Mouse (Mus musculus): ENCODE data around the gene 3110082J24Rik. TPM values are rescaled to one million over a fixed set of nuclear protein-coding genes. Genes with fewer than 3 reads are reported as not detected.

Gene 3110082J24Rik
- polyA plus RNA-seq, 1 experiment, result not detected

GRCm38 (mm10) chr5:30146526-30146925 is 40.6 kb upstream of the 3110082J24Rik start:
- 78% methylated on average over 6 of the region's 6 CpGs for WGBS

DNA sequence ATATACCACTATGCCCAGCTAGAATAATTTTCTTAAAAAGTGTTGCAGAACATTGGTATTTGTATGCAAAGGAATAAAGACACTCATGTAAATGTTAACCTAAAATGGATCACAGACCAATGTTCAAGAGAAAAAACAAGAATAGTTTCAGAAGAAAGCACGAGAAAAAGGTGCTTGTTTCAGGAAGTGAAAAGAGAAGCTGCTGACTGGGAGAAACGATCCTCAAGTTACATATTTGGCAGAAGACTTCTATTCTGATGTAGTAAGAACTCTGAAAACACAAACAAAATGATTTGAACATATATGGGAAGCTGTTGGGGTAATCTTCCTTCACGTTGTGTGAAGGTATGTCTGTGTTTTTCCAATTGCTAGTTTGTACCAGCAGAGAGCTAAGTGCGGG is 32.3 kb upstream of the 3110082J24Rik start:
- 82% methylated on average over 4 of the region's 4 CpGs for WGBS
- Histone ChIP-seq H3K4me1 (ENCODE audit: control insufficient read depth, insufficient read depth, low read length) (no peaks in the 10 kb centered on the region), H3K4me3 (replicated peaks; ENCODE audit: extremely low read depth, low read depth, low read length) (no peak overlapping the region)
- DNase-seq, result no peak
- no peak for TF ChIP-seq CTCF (IDR thresholded peaks at IDR 0.05; ENCODE audit: insufficient read depth, low read length)

More at GRCm38 (mm10) chr5:30146526-30146925, 40.6 kb upstream of the 3110082J24Rik start:
- no peak for DNase-seq
- Histone ChIP-seq H3K4me1 (ENCODE audit: control insufficient read depth, insufficient read depth, low read length) (no peaks in the 10 kb centered on the region), H3K4me3 (replicated peaks; ENCODE audit: extremely low read depth, low read depth, low read length) (no peak overlapping the region)
- TF ChIP-seq POLR2A (IDR thresholded peaks at IDR 0.05; ENCODE audit: borderline replicate concordance, extremely low read depth, low read depth, low read length) (no peak), CTCF (IDR thresholded peaks at IDR 0.05; ENCODE audit: insufficient read depth, low read length) (no peak)

GRCm38 (mm10) chr5:30137271-30137670 is 31.4 kb upstream of the 3110082J24Rik start:
- Histone ChIP-seq H3K4me1 (ENCODE audit: control insufficient read depth, insufficient read depth, low read length) (no peaks in the 10 kb centered on the region), H3K4me3 (replicated peaks; ENCODE audit: extremely low read depth, low read depth, low read length) (no peak overlapping the region)
- DNase-seq, result no peak
- no peak for TF ChIP-seq CTCF (IDR thresholded peaks at IDR 0.05; ENCODE audit: insufficient read depth, low read length)
- TF ChIP-seq POLR2A (IDR thresholded peaks at IDR 0.05; ENCODE audit: borderline replicate concordance, extremely low read depth, low read depth, low read length), result no peak
- 93% methylated on average over 9 of the region's 9 CpGs for WGBS

- TF ChIP-seq POLR2A (IDR thresholded peaks at IDR 0.05; ENCODE audit: borderline replicate concordance, extremely low read depth, low read depth, low read length), result no peak
- TF ChIP-seq CTCF (IDR thresholded peaks at IDR 0.05; ENCODE audit: insufficient read depth, low read length), result no peak
- 90% methylated on average over 11 of the region's 11 CpGs for WGBS
- no peaks in the 10 kb centered on the region for H3K4me1 ChIP-seq (ENCODE audit: control insufficient read depth, insufficient read depth, low read length)
These were observed 29.9 kb upstream of the 3110082J24Rik start for GRCm38 (mm10) chr5:30135711-30136231.

GRCm38 (mm10) chr5:30132173-30132572 is 26.3 kb upstream of the 3110082J24Rik start:
- Histone ChIP-seq H3K4me1 (ENCODE audit: control insufficient read depth, insufficient read depth, low read length) (no peaks in the 10 kb centered on the region), H3K4me3 (replicated peaks; ENCODE audit: extremely low read depth, low read depth, low read length) (no peak overlapping the region)
- 87% methylated on average over 2 of the region's 2 CpGs for WGBS
- TF ChIP-seq CTCF (IDR thresholded peaks at IDR 0.05; ENCODE audit: insufficient read depth, low read length) (no peak), POLR2A (IDR thresholded peaks at IDR 0.05; ENCODE audit: borderline replicate concordance, extremely low read depth, low read depth, low read length) (no peak)
- no peak for DNase-seq

More at GRCm38 (mm10) chr5:30135711-30136231, 29.9 kb upstream of the 3110082J24Rik start:
- H3K4me3 ChIP-seq (replicated peaks; ENCODE audit: extremely low read depth, low read depth, low read length), result no peak overlapping the region
- DNase-seq, result no peak

DNA sequence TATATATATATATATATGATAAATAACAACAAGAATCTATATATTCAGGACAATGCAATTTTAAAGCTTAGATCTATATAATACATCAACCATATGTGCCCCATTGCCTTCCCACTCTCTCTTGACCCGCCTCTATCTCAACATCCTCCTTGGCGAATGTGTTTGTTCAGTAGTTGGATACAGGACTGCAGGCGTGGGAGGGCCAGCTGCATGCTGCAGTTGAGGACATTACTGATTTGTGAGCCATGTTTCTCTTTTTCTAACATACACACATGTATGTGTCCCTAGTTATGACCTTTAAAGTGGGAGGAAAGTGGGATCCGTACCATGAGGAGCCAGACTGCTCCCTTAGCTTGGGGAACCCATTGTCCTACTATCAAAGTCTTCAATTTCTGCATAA is 25.4 kb upstream of the 3110082J24Rik start:
- WGBS, result 81% methylated on average over 4 of the region's 4 CpGs
- TF ChIP-seq CTCF (IDR thresholded peaks at IDR 0.05; ENCODE audit: insufficient read depth, low read length) (no peak), POLR2A (IDR thresholded peaks at IDR 0.05; ENCODE audit: borderline replicate concordance, extremely low read depth, low read depth, low read length) (no peak)
- DNase-seq, result no peak
- Histone ChIP-seq H3K4me1 (ENCODE audit: control insufficient read depth, insufficient read depth, low read length) (no peaks in the 10 kb centered on the region), H3K4me3 (replicated peaks; ENCODE audit: extremely low read depth, low read depth, low read length) (no peak overlapping the region)

DNA sequence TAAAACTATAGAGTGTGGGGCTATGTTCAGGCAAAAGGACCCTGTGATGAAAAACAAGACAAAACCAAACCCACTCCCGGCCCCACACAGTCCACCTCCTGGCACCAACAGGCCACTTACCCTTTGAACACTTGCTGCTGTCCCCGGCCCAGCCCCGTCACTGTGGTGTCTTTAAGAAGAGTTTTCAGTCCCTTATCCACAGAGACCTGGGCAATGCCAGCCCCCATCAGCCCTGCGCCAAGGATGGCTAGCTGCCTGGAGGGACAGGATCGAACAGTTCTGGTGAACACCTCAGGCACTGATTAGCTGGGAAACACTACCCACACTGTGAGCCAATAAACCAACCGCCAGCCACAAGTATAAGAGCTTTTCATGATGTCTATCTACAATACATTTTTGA is 22.8 kb upstream of the 3110082J24Rik start:
- 95% methylated on average over 6 of the region's 6 CpGs for WGBS

GRCm38 (mm10) chr5:30127921-30128597 is 22.2 kb upstream of the 3110082J24Rik start:
- no peak for DNase-seq
- H3K4me3 ChIP-seq (replicated peaks; ENCODE audit: extremely low read depth, low read depth, low read length), result no peak overlapping the region
- no peaks in the 10 kb centered on the region for H3K4me1 ChIP-seq (ENCODE audit: control insufficient read depth, insufficient read depth, low read length)
- TF ChIP-seq CTCF (IDR thresholded peaks at IDR 0.05; ENCODE audit: insufficient read depth, low read length) (no peak), POLR2A (IDR thresholded peaks at IDR 0.05; ENCODE audit: borderline replicate concordance, extremely low read depth, low read depth, low read length) (no peak)
- 89% methylated on average over 13 of the region's 13 CpGs for WGBS

More for the DNA sequence above, 22.8 kb upstream of the 3110082J24Rik start:
- no peaks in the 10 kb centered on the region for H3K4me1 ChIP-seq (ENCODE audit: control insufficient read depth, insufficient read depth, low read length)
- H3K4me3 ChIP-seq (replicated peaks; ENCODE audit: extremely low read depth, low read depth, low read length), result no peak overlapping the region
- TF ChIP-seq CTCF (IDR thresholded peaks at IDR 0.05; ENCODE audit: insufficient read depth, low read length), result no peak
- TF ChIP-seq POLR2A (IDR thresholded peaks at IDR 0.05; ENCODE audit: borderline replicate concordance, extremely low read depth, low read depth, low read length), result no peak
- DNase-seq, result no peak

DNA sequence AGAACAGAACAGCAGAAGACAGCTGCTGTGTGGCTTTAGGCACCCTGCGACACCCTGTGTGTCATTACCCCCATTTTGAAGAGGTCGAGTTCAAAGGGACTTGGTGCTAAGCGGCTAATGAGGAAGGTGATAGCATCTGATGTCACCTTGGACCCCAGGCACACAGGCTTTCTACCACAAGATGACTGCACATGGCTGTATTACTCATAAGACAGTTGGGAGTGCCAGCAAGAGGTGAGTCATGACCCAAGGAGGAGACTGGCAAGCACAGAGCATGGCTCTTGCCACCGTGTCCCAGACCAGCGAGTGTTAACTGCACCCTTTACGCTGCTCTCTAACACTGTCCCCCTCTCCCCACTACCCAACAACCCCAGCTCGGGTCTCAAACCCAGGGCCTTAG is 20.9 kb upstream of the 3110082J24Rik start:
- no peak for TF ChIP-seq CTCF (IDR thresholded peaks at IDR 0.05; ENCODE audit: insufficient read depth, low read length)
- no peak for TF ChIP-seq POLR2A (IDR thresholded peaks at IDR 0.05; ENCODE audit: borderline replicate concordance, extremely low read depth, low read depth, low read length)
- no peak overlapping the region for H3K4me3 ChIP-seq (replicated peaks; ENCODE audit: extremely low read depth, low read depth, low read length)
- no peak for DNase-seq
- 81% methylated on average over 7 of the region's 7 CpGs for WGBS
- H3K4me1 ChIP-seq (ENCODE audit: control insufficient read depth, insufficient read depth, low read length), result no peaks in the 10 kb centered on the region

DNA sequence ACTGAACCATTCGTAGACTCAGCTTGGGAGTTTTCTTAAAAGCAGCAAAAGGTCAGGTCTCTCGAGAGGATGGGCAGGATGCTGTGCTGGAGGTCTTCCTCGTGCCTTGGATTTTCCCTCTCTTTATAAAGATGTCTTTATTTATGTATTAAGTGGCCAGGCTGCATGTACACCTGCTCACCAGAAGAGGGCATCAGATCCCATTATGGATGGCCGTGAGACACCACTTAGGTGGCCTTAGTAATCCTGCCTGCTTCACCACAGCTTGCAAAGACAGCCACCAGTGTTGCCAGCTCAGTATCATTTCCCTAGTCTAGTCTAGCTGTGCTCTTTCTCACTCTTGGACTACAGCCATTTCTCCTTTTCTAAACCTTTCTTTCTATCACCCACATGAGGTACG is 19.7 kb upstream of the 3110082J24Rik start:
- no peaks in the 10 kb centered on the region for H3K4me1 ChIP-seq (ENCODE audit: control insufficient read depth, insufficient read depth, low read length)
- H3K4me3 ChIP-seq (replicated peaks; ENCODE audit: extremely low read depth, low read depth, low read length), result no peak overlapping the region
- 47% methylated on average over 5 of the region's 5 CpGs for WGBS
- no peak for TF ChIP-seq POLR2A (IDR thresholded peaks at IDR 0.05; ENCODE audit: borderline replicate concordance, extremely low read depth, low read depth, low read length)
- peak; percentile 76 for TF ChIP-seq CTCF (IDR thresholded peaks at IDR 0.05; ENCODE audit: insufficient read depth, low read length)
- no peak for DNase-seq
